Mouse (Mus musculus) embryonic facial prominence, embryonic 12.5 days (tissue): ENCODE data around the gene 4930524B15Rik. TPM values are rescaled to one million over a fixed set of nuclear protein-coding genes. Genes with fewer than 3 reads are reported as not detected.

ENCODE experiments used
- ATAC-seq: fragments of 200-750 bp; cut with Nextera tagmentation; 2 replicates; pipeline ENCODE4 v1.8.0; 2017; ENCODE audit not compliant: insufficient number of reproducible peaks, insufficient read depth, low FRiP score, low TSS enrichment
- H3K27ac ChIP-seq: fragments of 300-500 bp; sonication (generic); 2 replicates; pipeline ENCODE4 v1.5.1; 2016; ENCODE audit warnings: mild to moderate bottlenecking
- H3K27me3 ChIP-seq: fragments of 300-500 bp; sonication (generic); 2 replicates; pipeline ENCODE4 v1.6.1; 2016; ENCODE audit warnings: mild to moderate bottlenecking, moderate library complexity
- H3K36me3 ChIP-seq: fragments of 300-500 bp; sonication (generic); 2 replicates; pipeline ENCODE4 v1.6.1; 2016; ENCODE audit warnings: mild to moderate bottlenecking
- H3K4me1 ChIP-seq: fragments of 300-500 bp; sonication (generic); 2 replicates; pipeline ENCODE4 v1.6.1; 2016
- H3K4me2 ChIP-seq: fragments of 300-500 bp; sonication (generic); replicated peaks from 2 replicates; pipeline ENCODE4 v1.6.1; 2016; ENCODE audit warnings: mild to moderate bottlenecking, moderate library complexity
- H3K4me3 ChIP-seq: fragments of 300-500 bp; sonication (generic); 2 replicates; pipeline ENCODE4 v1.5.1; 2016; ENCODE audit warnings: mild to moderate bottlenecking
- H3K9ac ChIP-seq: fragments of 300-500 bp; sonication (generic); 2 replicates; pipeline ENCODE4 v1.6.1; 2016; ENCODE audit warnings: mild to moderate bottlenecking, moderate library complexity
- H3K9me3 ChIP-seq: fragments of 300-500 bp; sonication (generic); 2 replicates; pipeline ENCODE4 v1.6.1; 2016; ENCODE audit warnings: mild to moderate bottlenecking, moderate library complexity
- WGBS: fragments of 180-500 bp; shearing (Covaris S2); methylation state at CpG from one replicate; pipeline ENCODE4 v1.1.7; 2016; 5-methylcytosine and 5-hydroxymethylcytosine counted together
- polyA plus RNA-seq: library from polyadenylated mRNA; unstranded; fragments of >200 nt; fragmentation: Nextera tagmentation; extraction: Ambion mirVana; gene quantifications from 2 replicates; pipeline ENCODE4 v1.2.1, GENCODE M21; 2016

The 4930524B15Rik gene
- polyA plus RNA-seq, 1 experiment from 2014 or later = 0.18 TPM

GRCm38 (mm10) chr11:32020031-32020965 is 54.9 kb downstream of the 4930524B15Rik start:
- Histone ChIP-seq H3K27me3 (no peaks in the 10 kb centered on the region), H3K4me3 (no peak overlapping the region), H3K27ac (no peak overlapping the region), H3K4me1 (peaks cover 13% of the 10 kb centered on the region; the same call in 1 of the 2 replicates), H3K9me3 (no peaks in the 10 kb centered on the region), H3K4me2 (no peak overlapping the region), H3K36me3 (no peaks in the 10 kb centered on the region), H3K9ac (no peak overlapping the region)
- 47% methylated on average over 8 of the region's 8 CpGs for WGBS
- no peak for ATAC-seq

- H3K4me3 ChIP-seq = no peak overlapping the region
- 56% methylated on average over 5 of the region's 5 CpGs for WGBS
- ATAC-seq = no peak
- no peak overlapping the region for H3K4me2 ChIP-seq
- H3K27ac ChIP-seq = no peak overlapping the region
- H3K36me3 ChIP-seq = no peaks in the 10 kb centered on the region
- no peaks in the 10 kb centered on the region for H3K27me3 ChIP-seq
- H3K9ac ChIP-seq = no peak overlapping the region
- 0 out of 2 replicates have a peak, but pooled peaks cover 13% of the 10 kb centered on the region for H3K4me1 ChIP-seq
- H3K9me3 ChIP-seq = no peaks in the 10 kb centered on the region
Measured at GRCm38 (mm10) chr11:32026634-32027033, 61.2 kb downstream of the 4930524B15Rik start.

- Histone ChIP-seq H3K9ac (no peak overlapping the region), H3K4me1 (0 out of 2 replicates have a peak, but pooled peaks cover 13% of the 10 kb centered on the region), H3K27ac (no peak overlapping the region), H3K4me2 (no peak overlapping the region), H3K9me3 (no peaks in the 10 kb centered on the region), H3K36me3 (no peaks in the 10 kb centered on the region), H3K4me3 (no peak overlapping the region), H3K27me3 (no peaks in the 10 kb centered on the region)
- ATAC-seq = no peak
- whole genome bisulfite sequencing = 65% methylated on average over 7 of the region's 7 CpGs
Measured at GRCm38 (mm10) chr11:32027474-32028342, 62.3 kb downstream of the 4930524B15Rik start.

- ATAC-seq = no peak
- Histone ChIP-seq H3K9ac (no peak overlapping the region), H3K9me3 (no peaks in the 10 kb centered on the region), H3K36me3 (no peaks in the 10 kb centered on the region), H3K4me3 (no peak overlapping the region), H3K27me3 (no peaks in the 10 kb centered on the region), H3K4me2 (no peak overlapping the region), H3K27ac (no peak overlapping the region), H3K4me1 (0 out of 2 replicates have a peak, but pooled peaks cover 13% of the 10 kb centered on the region)
- 77% methylated on average over 3 of the region's 3 CpGs for WGBS
Measured at GRCm38 (mm10) chr11:32028605-32029004, 63.2 kb downstream of the 4930524B15Rik start.

Other genes starting within 250 kb of the 4930524B15Rik start
- 4.2 and 5.0 TPM in 2 replicates for gene Cpeb4, start 93.4 kb upstream of the 4930524B15Rik start, polyA plus RNA-seq
- 14.5 and 17.8 TPM in 2 replicates for gene Nsg2, start 34.9 kb downstream of the 4930524B15Rik start, polyA plus RNA-seq
- not detected in 2 replicates for gene Il9r, start 234.7 kb downstream of the 4930524B15Rik start, polyA plus RNA-seq
- 69.3 and 71.1 TPM in 2 replicates for gene Snrnp25, start 239.8 kb downstream of the 4930524B15Rik start, polyA plus RNA-seq